Mouse (Mus musculus): ENCODE results near the gene Ednra.

DNA sequence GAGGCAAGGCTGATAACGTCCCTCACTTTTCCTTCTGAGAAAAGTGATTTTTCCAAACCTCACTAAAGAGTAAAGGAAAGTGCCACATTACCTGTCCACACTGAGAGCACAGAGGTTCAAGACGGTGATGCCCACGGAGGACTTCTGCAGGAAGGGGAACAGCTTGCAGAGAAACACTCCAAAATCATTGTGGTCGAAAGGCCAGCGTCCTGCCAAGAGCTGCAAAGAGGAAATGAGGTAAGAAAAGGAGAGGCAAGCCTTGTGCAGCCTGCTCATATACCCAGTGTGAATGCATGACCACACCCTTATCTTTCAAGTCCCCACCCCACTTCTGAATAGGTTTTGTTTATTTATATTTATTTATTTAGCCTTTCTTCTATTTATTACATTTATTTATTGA lies 35.3 kb downstream of the Ednra start:
- no peak for TF ChIP-seq CTCF (IDR thresholded peaks at IDR 0.05)
- TF ChIP-seq POLR2A (IDR thresholded peaks at IDR 0.05; ENCODE audit: insufficient read depth, low read depth, low read length) = no peak
- no peak for TF ChIP-seq EP300 (IDR thresholded peaks at IDR 0.05; ENCODE audit: insufficient read depth, low read depth, low read length)

Measured in heart, adult 2 months (tissue).